Mouse (Mus musculus) bone marrow, adult 2 months (tissue): ENCODE measurements around the gene Zfp90.

Experiments used
- CTCF ChIP-seq: fragments of 200-500 bp; IDR thresholded peaks from 2 replicates; pipeline ENCODE4 v1.5.1; 2011; ENCODE audit warnings: low read length, control low read depth; ENCODE audit not compliant: control insufficient read depth, insufficient read depth
- POLR2A ChIP-seq: fragments of 200-500 bp; IDR thresholded peaks from 2 replicates; pipeline ENCODE4 v1.6.1; 2011; ENCODE audit warnings: low read depth, mild to moderate bottlenecking, control low read depth, low read length, borderline replicate concordance; ENCODE audit not compliant: control insufficient read depth

GRCm38 (mm10) chr8:106405810-106406209, 9.3 kb upstream of the Zfp90 start:
- TF ChIP-seq CTCF (no peak), POLR2A (no peak)
